Mouse (Mus musculus) E14TG2a.4 (cell line): ENCODE measurements around the gene Xrn1.
"Not testable (repeated sequence)": the region's sequence is repeated elsewhere in the genome, so short reads cannot be mapped to it uniquely, and the experiment has no call there.

ENCODE experiments used
- CTCF ChIP-seq: conservative IDR thresholded peaks from 2 replicates; pipeline ENCODE4 v1.5.1; 2014; ENCODE audit warnings: low read length
- NANOG ChIP-seq: IDR thresholded peaks from 2 replicates; pipeline ENCODE4 v1.6.1; 2014; ENCODE audit warnings: borderline replicate concordance, low read length, mixed read lengths
- POU5F1 ChIP-seq: IDR thresholded peaks from 2 replicates; pipeline ENCODE4 v1.6.1; 2014; ENCODE audit warnings: low read length, borderline replicate concordance

- TF ChIP-seq CTCF, POU5F1, NANOG: not testable (repeated sequence)
Observed at GRCm38 (mm10) chr9:96092637-96093036, 138.1 kb downstream of the Xrn1 start.
